Mouse (Mus musculus) layer of hippocampus, postnatal 25 days (tissue): ENCODE data around the gene Kcnk6. TPM values are rescaled to one million over a fixed set of nuclear protein-coding genes. Genes with fewer than 3 reads are reported as not detected.

Experiments used
- DNase-seq, 2 experiments: peaks; one replicate each; pipeline ENCODE4 v3.0.0; 2022; ENCODE audit warnings: mixed read lengths in 2 of 2, low spot score in 1 of 2; ENCODE audit errors: extremely low spot score in 1 of 2
- total RNA-seq, 2 experiments: library from RNA; stranded (reverse); gene quantifications; 2 replicates each; pipeline ENCODE4 v1.2.3; 2021

Gene Kcnk6
- 1 to 10 TPM; 2.0 to 2.3 TPM for total RNA-seq

DNA sequence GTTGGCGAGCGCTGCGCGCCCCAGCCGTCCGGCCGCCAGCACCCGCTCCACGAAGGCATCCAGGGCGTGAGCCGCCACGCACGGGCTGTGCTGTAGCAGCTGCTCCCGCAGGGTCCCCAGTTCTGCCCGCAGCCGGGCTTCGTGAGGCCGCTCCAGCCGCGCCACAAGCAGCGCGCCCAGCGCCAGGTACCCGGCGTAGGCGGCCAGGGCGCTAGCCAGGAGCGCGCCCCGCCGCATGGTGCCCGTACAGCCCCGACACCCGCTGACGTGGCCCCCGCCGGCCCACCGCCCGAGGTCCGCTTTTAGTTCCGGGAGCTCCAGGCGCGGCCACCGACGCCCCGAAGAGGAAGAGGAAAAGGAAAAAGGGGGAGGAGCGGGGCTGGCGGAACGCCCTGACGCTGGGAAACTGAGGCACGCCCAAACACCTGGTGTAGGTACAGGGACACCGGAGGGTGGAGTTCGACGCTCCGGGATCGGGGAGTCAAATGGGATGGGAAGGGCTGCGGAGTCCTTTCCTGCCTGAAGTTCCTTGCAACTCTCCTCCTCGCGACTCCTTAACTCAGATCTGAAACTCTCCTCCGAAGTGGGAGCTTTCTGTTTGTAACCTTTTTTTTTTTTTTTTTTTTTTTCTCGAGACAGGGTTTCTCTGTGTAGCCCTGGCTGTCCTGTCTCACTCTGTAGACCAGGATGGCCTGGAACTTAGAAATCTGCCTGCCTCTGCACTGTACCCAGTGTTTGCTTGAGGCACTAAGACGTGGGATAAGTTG, at the start of gene Kcnk6:
Kcnk6 (minus strand) TSS at position 269 of the 767 bp plus-strand sequence.
- peak in 1 of 2 experiments; percentile 26 for DNase-seq

DNA sequence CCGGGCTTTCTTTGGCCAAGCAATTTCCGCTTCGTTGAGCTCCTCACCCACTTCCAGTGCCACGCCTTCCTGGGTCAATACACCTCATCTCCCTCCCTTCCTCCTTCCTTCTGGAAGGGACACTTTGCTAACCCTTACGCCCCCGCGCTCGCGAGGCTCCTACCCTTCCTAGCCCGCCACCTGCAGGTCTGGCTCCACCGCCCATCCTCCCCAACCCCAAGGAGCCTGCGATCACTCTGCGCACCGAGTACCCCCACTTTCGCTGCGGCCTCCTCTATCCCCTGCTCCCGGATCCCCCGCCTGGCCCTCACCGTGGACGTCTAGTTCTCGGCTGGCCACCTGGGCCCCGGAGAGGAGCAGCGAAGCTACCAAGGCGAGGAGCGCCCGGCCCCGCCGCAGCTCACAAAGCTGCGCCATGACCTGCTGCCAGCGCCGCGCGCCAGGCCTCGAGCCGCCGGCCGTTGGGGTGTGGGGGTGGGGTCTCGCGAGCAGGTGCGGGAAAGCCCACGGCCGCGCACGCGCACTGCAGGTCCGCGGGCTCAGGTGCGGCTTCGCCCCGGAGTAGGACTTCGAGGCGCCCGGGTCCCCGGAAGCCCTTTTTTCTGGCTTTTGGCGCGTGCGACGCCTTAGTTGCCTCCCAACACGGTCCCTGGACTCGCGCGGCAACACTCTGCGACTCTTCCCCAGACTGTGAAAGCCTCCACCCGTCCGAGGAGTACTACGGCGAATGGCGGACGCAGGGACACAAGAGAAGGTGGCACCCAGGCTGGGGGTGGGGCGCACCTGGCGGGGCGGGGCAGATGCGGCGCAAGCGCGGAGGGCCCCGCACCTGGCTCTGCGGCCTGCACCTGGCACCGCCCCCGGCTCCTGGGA, 49.1 kb upstream of the Kcnk6 start, which contains the start of gene Spint2:
Spint2 (minus strand) TSS at position 712 of the 873 bp plus-strand sequence.
- no peak for DNase-seq

DNA sequence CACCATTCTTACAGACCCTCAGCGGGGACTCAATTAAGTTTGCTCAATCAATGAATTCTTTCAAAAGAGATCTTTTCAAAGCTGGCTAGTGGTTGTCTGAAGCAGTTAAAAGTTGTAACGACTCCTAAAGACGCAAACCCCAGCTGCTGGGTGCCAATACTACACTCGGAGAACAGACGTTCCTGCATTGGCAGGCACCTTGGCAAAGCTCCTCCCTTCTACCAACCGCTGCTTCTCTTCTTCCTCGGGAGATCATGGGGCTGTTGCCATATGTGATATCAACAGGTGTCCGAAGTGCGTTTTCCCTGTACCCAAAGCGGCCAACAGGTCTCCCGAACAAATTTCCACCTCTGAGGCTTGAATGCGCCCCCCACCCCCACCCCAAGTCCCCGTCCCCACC, 48.5 kb upstream of the Kcnk6 start:
- no peak for DNase-seq

DNA sequence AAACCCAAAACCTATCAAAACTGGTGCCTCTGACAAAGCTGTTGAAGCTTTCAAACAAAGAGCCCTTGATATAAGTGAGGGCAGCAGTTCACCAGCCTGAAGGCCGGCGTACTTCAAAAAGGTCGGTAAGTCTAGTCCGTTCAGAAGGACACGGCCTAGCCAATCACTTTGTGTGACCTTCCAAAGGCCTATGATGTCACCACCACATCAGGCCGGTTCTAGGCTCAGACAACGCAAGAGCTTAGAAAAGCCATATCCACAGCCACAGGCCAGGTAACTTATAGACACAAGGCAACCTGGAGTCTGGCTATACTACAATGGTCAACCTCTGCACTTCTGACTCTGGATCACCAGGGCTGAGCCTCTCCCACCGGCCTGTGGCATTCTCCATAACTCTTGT, 47.6 kb upstream of the Kcnk6 start:
- DNase-seq, result no peak

DNA sequence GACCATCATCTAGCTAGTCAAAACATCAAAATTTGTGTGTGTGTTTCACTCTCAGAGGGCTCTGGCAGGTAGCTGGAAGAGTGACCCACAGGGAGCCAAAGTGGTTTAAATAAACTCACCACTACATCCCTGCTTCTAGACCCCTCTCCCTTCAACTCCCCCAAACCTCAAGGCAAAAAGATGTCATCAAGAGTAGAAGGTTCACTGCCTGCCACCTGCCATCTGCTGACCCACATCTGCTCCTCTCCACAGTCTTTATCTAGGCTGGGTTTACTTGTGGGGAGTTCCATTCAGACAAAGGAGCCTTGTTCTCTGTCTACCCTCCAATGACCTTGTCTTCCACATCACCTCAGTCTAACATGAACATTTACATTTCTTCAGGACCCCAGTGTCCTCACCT, 46.9 kb upstream of the Kcnk6 start:
- DNase-seq, result no peak

DNA sequence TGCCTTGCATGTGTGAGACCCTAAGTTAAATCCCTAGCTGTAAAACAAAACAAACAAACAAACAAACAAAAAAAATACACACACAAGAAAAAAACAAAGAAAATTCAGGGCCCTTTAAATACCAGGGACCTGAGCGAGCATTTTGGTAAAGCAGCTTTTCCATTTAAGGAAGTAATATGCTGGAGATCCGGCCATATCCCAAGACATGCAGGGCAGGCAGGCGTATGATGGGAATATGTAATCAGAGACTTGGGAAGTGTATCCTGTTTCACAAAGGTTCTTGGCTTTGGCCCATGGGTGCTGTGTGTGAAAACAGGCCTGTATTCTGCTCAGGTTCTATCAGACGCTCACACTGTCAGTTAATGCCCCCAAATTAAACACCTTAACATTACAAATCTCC, 45.2 kb upstream of the Kcnk6 start:
- no peak for DNase-seq

DNA sequence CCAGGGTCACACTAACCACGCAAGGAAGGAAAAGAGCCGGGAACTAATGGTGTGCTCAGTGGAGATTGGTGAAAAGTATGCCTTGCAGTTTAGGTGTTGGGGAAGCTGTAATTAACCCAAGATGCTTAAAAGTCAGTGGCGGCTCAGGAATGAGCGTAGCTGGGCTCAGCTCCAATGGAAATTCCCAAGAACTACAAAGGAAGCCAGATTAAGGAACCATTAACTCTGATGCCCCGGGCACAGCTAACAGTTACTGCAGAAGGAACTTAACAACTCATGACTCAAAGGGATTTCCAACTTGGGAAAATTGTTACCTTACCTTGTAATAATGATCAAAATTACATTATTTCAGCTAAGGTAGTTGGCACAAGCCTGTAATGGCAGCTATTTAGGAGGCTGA, 44.4 kb upstream of the Kcnk6 start:
- no peak for DNase-seq

DNA sequence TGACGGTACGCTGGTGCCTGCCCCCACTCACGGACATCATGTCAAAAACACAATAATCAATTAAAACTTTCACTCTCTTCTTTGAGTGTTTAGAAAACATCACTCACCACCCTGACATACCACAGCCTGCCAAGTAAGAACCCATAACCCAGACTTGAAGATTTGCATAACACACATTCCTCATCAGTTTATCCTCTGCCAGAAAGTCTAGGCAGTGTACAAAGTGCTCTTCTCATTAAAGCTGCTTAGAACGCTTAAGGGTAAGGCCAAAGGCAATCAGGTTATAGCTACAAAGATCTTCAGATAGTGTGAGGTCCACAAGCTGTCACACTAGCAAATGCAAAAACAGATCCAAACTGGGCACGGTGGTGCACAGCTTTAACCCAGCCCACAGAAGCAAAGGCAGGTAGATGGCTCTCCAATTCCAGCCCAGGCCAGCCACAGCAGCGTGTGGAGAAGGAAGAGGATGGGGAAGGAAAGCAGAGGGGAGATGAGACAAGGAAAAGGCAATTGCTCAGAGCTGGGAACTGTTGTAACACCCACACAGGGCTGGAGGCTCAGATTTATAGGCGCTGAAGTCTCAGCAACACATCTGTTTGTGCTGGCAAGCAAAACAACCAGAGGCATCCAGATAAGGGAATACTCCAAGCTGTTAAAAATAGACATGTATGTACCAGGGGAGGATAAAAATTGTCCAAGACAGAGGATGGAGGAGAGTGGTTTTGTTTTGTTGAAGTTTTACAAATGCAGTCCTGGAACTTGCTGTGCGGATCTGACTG, 39.6 kb upstream of the Kcnk6 start:
- no peak for DNase-seq

DNA sequence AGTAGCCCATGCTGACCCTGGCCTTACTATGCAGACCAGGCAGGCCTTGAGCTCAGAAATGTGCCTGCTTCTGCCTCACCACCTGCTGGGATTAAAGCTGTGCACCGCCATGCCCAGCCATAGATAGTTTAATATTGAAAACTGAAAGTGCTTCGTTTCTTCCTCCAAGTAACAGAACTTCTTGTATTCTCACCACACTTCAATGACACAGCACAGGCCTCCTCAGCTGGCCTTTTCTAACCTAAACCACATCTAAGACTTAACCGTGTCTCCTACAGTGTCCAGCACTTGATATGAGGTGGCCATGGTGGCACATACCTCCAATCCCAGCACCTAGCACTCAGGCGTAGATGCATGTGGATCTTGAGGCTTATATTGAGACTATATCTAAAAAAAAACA, 38.1 kb upstream of the Kcnk6 start:
- no peak for DNase-seq

DNA sequence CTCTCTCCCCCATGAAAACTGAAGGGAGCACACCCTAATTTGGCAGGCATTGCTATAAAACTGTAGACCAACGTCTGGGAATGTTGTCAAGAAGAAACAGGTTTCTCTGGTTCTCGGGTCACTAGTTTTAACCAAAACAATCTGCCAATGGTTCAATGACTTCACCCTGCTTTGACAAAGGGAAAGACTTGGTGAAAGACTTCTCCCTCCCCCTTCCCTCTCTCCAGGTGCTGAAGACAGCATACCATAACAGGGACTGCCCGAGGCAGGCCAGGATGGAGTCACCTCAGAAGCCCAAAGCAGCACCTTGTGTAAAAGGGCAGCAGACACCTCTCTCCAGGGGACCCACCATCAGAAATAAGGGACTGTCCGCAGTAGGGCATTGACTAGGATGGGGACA, 34.6 kb upstream of the Kcnk6 start:
- no peak for DNase-seq

DNA sequence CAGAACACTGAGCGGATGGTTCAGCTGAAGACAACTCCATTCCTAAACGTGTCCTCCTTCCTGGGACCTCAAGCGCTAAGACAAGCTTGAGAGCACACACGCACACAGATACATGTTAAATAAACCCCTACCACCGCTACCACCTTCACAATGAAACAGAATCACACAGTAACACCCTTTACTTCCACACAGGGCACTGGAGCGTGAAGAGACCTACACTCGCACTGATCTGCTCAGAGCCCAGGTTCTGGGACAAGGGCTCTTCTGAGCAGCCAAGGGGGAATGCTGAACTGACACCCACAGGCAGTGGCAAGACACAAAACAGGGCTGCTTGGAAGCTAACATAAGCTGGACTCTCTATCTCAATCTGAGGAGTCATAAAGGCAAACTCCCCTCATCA, 33.3 kb upstream of the Kcnk6 start:
- DNase-seq, result no peak

DNA sequence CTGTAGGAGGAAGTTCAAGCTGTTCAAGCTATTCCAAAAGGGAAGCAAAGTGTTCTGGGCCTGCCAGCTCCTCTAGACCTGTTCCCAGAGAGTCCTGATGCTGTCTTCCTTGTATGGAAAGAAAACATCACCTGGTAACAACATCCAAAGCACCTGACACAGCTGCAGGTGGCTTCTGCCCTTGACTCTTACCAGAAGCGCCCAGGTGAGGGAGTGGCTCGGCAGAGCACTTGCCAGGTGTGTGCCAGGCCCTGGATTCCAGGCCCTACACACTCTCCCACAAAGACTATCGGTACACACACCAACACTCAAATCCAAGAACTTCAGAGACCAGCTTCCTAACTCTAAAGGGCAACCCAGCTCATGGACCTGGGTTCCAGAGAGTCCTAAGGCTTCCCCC, 31.5 kb upstream of the Kcnk6 start:
- no peak for DNase-seq

DNA sequence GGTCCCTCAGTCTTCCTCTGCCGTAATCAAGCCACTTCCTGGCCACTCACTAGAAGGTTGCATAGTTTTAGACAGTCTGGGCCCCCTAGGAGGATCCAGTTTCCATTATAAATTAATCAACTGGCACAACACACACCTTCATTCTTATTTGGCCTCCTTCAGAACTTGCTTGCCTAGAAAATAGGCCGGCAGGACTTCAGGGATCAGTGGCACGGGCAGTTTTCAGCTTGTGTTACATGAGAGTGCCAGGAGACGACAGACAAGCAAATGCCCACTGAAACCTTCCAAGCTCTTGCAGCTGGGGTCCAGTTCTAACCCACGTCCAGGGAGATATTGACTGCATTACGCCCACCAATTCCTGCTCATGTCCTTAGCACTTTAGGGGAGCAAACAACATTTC, 29.8 kb upstream of the Kcnk6 start:
- DNase-seq, result no peak

DNA sequence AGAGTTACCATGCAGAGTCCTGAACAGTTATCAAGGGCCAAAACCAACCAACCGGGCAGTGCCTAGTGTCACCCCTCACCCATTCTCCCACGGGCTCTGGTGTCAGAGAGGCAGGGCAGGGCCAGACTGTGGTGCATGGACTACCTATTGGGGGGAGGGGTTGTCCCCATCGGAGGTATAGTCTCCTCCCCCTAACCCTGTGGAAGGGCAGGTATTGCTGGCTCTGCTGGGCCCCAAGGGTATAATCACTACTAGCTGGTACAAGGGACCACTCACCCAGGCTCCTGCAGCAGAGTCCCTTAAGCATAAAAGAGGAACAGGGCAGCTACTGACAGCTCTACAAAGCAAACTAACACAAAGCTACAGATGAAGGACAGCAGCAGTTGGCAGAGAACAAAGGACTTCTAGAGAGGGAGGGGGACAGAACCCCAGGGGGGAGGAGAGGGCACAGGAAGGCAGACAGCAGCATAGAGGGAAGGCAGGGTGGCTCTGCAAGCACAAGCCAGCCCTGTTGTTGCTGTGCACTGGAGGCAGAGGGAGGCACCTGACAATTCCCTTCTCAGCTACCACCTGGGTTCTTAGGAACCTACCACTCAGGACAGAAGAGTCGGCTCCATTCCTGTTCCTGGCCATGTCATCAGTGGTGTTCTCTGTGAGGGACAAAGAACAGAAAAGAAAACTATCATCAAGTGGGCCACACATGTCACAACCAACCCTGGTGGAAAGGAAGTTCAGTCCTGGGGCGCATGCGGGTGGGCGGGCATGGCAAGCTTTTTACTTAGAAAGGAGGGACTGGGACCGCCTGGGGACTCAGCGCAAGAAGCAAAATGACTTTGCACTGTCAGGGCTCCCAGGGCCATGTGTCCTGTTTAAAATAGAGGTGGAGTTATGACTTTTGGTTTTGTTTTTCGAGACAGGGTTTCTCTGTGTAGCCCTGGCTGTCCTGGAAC, 27.7 kb upstream of the Kcnk6 start:
- no peak for DNase-seq

DNA sequence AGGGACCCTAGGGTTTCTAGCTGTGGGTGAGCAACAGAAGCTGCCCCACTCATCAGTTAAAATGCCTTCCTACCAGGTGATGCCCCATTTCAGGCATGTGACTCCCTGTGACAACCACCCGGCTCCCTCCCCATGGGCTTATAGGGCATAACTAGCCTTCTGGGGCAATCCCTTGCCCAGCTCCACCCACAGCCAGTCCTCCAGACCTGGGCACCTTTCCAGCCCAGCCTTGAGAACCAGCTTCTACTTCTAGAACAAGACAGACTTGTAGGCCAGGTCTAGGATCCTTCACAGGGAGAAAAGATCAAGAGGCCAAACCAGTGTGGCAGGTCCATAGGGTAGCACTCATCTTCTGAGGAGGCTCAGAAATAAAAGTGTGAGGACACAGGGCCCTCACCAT, 25.1 kb upstream of the Kcnk6 start:
- DNase-seq, result no peak

DNA sequence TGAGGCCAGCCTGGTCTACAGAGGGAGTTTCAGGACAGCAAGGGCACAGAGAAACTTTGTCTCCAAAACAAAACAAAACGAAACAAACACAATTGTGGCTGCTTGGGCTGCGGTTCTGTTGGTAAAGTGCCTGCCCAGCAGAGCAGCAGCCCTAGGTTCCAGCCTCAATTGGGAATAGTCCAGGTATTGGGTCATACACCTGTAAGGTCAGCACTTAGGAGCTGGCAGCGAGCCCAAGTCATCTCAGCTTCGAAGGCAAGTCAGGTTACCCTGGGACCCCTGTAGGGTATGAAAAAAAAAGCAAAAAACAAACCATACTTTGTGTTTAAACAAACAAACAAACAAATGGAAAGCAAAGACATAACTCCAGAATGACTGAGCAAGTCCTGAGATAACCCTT, 23.6 kb upstream of the Kcnk6 start:
- DNase-seq, result no peak

DNA sequence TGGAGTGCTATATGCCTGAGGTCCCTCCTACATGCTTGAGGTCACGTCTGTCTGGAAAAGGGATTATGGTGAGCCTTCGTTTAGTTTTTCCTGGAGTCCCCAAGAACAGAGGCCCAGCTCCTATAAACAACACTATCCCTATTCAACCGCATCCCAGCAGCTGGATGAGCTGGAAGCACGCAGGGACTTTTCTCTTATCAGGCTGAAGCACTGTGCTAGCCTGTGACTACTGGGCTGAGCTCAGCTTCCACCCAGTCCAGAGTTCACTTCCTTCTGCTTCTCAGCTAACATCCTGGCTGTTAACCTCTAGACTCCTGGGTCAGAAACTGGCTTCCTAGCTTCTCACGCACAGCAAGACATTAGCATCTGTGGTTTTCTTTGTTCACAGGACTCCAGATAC, 21.5 kb upstream of the Kcnk6 start:
- no peak for DNase-seq

DNA sequence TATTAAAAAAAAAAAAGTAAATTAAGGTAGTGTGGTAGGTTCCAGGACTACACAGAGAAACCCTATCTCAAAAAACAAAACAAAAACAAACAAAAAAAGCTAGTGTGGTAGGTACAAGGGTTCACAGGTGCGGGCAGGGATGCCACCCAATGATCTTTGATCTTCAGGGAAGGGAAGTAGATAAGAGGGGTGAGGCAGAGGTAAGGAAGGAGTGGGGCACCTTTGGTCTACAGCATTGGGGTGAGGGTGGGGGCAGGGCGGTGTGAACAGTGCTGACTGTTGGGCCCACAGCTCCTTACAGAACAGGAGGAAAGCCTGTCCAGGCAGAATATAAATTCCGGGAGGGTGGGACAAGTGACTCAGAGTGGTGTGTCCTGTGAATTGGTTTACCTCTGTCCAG, 18.9 kb upstream of the Kcnk6 start:
- no peak for DNase-seq

DNA sequence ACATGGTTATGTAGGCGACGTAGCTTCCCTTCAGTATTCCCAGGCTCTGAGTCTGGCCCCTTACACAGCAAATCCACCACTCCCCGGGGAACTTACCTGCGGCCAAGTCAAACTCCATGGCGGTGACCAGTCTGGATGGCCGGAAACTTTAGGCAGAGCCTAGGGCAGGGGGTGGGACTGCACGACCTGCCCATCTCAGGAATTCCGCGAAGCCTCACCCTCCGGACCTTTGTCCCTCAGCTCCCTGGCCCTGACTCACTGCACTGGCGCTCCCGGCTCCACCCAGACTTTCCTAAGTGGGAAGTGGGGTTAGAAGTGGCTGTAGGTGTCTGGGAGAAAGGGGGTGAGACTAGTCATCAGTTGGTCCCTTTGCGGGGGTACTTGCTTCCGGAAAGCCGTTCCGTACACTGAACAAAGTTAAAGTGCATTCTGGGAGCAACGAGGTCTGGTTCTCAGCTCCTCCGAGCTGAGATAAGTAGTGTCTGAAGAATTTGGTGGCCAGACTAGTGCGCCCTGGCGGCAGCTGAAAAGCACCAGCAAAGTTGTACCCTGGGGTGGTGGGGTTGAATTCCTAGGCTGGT, 16.0 kb upstream of the Kcnk6 start, which contains the start of gene 2200002D01Rik:
2200002D01Rik (minus strand) TSS at position 206 of the 581 bp plus-strand sequence.
- DNase-seq, result no peak
